Mouse (Mus musculus) stomach, postnatal 0 days (tissue): ENCODE data around the gene Clstn1.

Source experiments
- CTCF ChIP-seq: IDR thresholded peaks from 2 replicates; pipeline ENCODE4 v1.5.1; 2016; ENCODE audit warnings: antibody characterized with exemption, low read depth, mild to moderate bottlenecking, moderate library complexity
- EP300 ChIP-seq: optimal IDR thresholded peaks from 2 replicates; pipeline ENCODE3; 2016; ENCODE audit warnings: antibody characterized with exemption

- no peak for TF ChIP-seq CTCF
- no peak for TF ChIP-seq EP300
Measured at GRCm38 (mm10) chr4:149609256-149610025, 23.2 kb downstream of the Clstn1 start.
